Mouse (Mus musculus) ES-E14 (cell line): Measurements from ENCODE around the gene Acss2. TPM values are rescaled to one million over a fixed set of nuclear protein-coding genes. Genes with fewer than 3 reads are reported as not detected.

Source experiments
- DNase-seq: peaks from one replicate; pipeline ENCODE4 v3.0.0-alpha.2; 2013; ENCODE audit warnings: low read depth, low spot score
- H3K27ac ChIP-seq: 2 replicates; pipeline ENCODE4 v1.5.1; 2012; ENCODE audit warnings: low read depth, mild to moderate bottlenecking, low read length, moderate library complexity, mixed read lengths; ENCODE audit not compliant: poor library complexity, insufficient read depth, severe bottlenecking
- H3K36me3 ChIP-seq: 2 replicates; pipeline ENCODE4 v1.6.1; 2012; ENCODE audit warnings: mild to moderate bottlenecking, low read length, moderate library complexity, mixed read lengths; ENCODE audit not compliant: control insufficient read depth, poor library complexity, insufficient read depth, severe bottlenecking
- H3K4me1 ChIP-seq, 2 experiments: fragments of 150-350 bp in 1 of 2; sonication (generic) in 1 of 2; 2 replicates each; pipeline ENCODE4 v1.6.1; 2012; ENCODE audit warnings: low read length in 2 of 2, mild to moderate bottlenecking in 1 of 2, mixed read lengths in 1 of 2; ENCODE audit not compliant: control insufficient read depth in 2 of 2, insufficient read depth in 2 of 2, poor library complexity in 1 of 2
- H3K4me3 ChIP-seq, 2 experiments: fragments of 150-350 bp in 1 of 2; sonication (generic) in 1 of 2; 2 replicates each; pipeline ENCODE4 v1.5.1; 2012; ENCODE audit warnings: low read length in 2 of 2, low read depth in 1 of 2, mild to moderate bottlenecking in 1 of 2, mixed read lengths in 1 of 2; ENCODE audit not compliant: insufficient read depth in 1 of 2, poor library complexity in 1 of 2, severe bottlenecking in 1 of 2
- H3K9ac ChIP-seq: 2 replicates; pipeline ENCODE4 v1.6.1; 2012; ENCODE audit warnings: low read depth, mild to moderate bottlenecking, low read length, mixed read lengths; ENCODE audit not compliant: poor library complexity, insufficient read depth, severe bottlenecking
- H3K9me3 ChIP-seq: fragments of 150-350 bp; sonication (generic); 2 replicates; pipeline ENCODE4 v1.6.1; 2012; ENCODE audit warnings: low read depth, mild to moderate bottlenecking, low read length; ENCODE audit not compliant: control insufficient read depth, insufficient read depth
- CHD2 ChIP-seq: IDR thresholded peaks from 2 replicates; pipeline ENCODE4 v1.6.1; 2014; ENCODE audit warnings: mild to moderate bottlenecking, low read depth, low read length, inconsistent platforms
- HCFC1 ChIP-seq: IDR thresholded peaks from 2 replicates; pipeline ENCODE4 v1.6.1; 2012; ENCODE audit warnings: low read length, inconsistent platforms, borderline replicate concordance; ENCODE audit not compliant: insufficient read depth
- MAFK ChIP-seq: IDR thresholded peaks from 2 replicates; pipeline ENCODE4 v1.6.1; 2014; ENCODE audit warnings: mild to moderate bottlenecking, low read depth, low read length, inconsistent platforms; ENCODE audit not compliant: insufficient read depth
- ZC3H11A ChIP-seq: IDR thresholded peaks from 2 replicates; pipeline ENCODE4 v1.6.1; 2012; ENCODE audit warnings: low read depth, mild to moderate bottlenecking, inconsistent platforms, low read length, borderline replicate concordance
- ZNF384 ChIP-seq: IDR thresholded peaks from 2 replicates; pipeline ENCODE4 v1.6.1; 2012; ENCODE audit warnings: low read depth, low read length, inconsistent platforms
- in situ Hi-C, 2 experiments: fragments of 600-800 bp; cut with MboI; formaldehyde crosslinking; loops; one replicate each; pipeline ENCODE4 v1.15.1; 2025; ENCODE audit warnings: low sequenced_read_pairs in 2 of 2, inconsistent platforms in 1 of 2; ENCODE audit not compliant: unreplicated experiment in 2 of 2
- total RNA-seq: library from RNA; depleted of rRNA; stranded (reverse); fragments of 300-350 nt; gene quantifications from 2 replicates; pipeline ENCODE4 v1.2.3, GENCODE M21; 2012; rRNA removed

Gene Acss2
- total RNA-seq: 5.3 and 8.4 TPM in 2 replicates

GRCm38 (mm10) chr2:155517455-155518423, at the start of gene Acss2, which contains the start of gene Ggt7:
TSS of gene Acss2 (plus strand) at chr2:155517948.
TSS of gene Ggt7 (minus strand) at chr2:155518237.
- DNase-seq: peak; percentile 99
- H3K27ac ChIP-seq: no peak within 1 kb of the TSS
- peak within 1 kb of the TSS; percentile 73 for H3K9ac ChIP-seq
- in situ Hi-C loops: loop anchor here (5.0 to 10.0 kb wide), 3 partner anchors 97 to 237 kb away; partner anchors contain the start of genes Myh7b (in 1 of the 2) and Procr (in 1 of the 2)
- peak; percentile 77 for TF ChIP-seq MAFK
- TF ChIP-seq HCFC1: peak; percentile 61; the same call in 1 of the 2 replicates
- TF ChIP-seq ZNF384: no peak
- no peaks in the 10 kb centered on the region for H3K9me3 ChIP-seq
- peak within 1 kb of the TSS; percentile 84 to 94 for H3K4me3 ChIP-seq
- H3K36me3 ChIP-seq: no peaks in the 10 kb centered on the region
- peaks cover 1 to 5% of the 10 kb centered on the region in 2 experiments; a peak in 2 of 4 replicates for H3K4me1 ChIP-seq

DNA sequence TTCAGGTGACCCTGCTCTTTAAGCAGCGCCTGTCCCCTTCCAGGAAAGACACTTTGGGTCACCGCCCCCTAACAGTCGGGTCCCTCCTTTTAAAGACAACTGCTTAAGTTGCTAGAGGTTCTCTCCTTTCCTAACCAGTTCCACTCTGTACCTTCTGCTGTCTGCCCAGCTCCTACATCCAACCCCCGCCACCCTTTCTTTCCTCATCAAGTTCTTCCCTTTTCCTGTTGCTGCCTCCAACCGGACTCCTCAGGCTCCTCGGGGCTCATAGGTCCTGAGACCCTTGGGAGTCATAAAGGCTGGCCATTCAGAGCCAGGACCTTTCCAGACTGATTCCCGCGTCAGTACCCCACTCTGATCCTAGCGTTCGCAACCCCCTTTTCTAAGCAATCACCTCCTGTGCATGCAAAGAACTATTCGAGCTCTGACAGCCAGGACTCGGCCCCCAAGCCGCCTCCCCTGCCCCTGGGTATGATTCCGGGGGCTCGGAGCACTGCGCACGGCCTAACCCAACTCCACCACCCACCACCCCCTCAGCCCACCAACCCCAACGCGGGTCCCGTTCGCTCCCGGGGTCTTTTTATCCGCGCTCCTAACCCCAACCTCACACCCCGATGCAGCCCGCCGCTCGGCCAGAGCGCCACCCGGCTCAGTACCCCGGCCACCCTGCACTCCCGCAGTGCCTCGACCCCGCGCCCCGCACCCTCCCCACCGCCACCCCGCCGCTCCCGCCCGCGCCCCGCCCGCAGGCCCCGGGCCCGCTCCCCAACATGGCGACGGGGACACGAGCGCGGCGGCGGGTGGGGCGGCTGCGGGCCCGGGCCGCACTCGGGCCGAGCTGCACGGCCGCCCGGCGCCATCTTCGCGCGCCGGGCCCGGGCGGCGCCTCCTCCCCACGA, 44.8 kb upstream of the Acss2 start:
- peak overlapping the region; percentile 95 for H3K9ac ChIP-seq
- peak overlapping the region; percentile 75 for H3K27ac ChIP-seq
- H3K36me3 ChIP-seq: no peaks in the 10 kb centered on the region
- peaks cover 3 to 4% of the 10 kb centered on the region in 2 experiments; a peak in 2 of 4 replicates for H3K4me1 ChIP-seq
- H3K4me3 ChIP-seq: peak overlapping the region; percentile 52 to 99
- DNase-seq: no peak
- TF ChIP-seq MAFK (no peak), HCFC1 (no peak), ZC3H11A (no peak), ZNF384 (no peak), CHD2 (no peak)
- in situ Hi-C loops: no loop called here
- H3K9me3 ChIP-seq: no peaks in the 10 kb centered on the region

GRCm38 (mm10) chr2:155473570-155474088, 44.1 kb upstream of the Acss2 start, which contains the start of gene Ncoa6:
TSS of gene Ncoa6 (minus strand) at chr2:155473894.
- Histone ChIP-seq H3K36me3 (no peaks in the 10 kb centered on the region), H3K4me1 (peaks cover 3 to 4% of the 10 kb centered on the region in 2 experiments; a peak in 2 of 4 replicates)
- in situ Hi-C loops: no loop called here

DNA sequence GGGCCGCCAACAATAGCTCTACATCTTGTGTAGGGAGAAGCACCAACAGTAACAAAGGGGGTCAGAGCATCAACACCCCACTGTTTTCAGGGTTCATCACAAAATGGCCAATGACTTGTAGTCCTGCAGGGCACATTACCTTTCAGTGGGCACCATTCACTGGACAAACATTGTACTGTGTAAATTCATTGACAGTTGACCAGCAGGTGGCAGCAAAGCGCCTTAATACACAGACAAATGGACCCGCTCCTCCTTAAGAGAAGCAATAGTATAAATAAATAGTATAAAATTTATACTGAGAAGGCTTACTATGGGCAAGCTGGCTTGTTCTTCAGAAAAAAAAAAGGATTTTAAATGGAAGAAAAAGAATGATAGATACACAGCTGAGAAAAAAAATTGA, 35.7 kb upstream of the Acss2 start:
- Histone ChIP-seq H3K27ac (no peak overlapping the region), H3K4me1 (no peaks in the 10 kb centered on the region), H3K9ac (no peak overlapping the region), H3K9me3 (no peaks in the 10 kb centered on the region), H3K4me3 (no peak overlapping the region), H3K36me3 (no peaks in the 10 kb centered on the region)
- in situ Hi-C loops: loop anchor here in 1 of 2 experiments (10.0 kb wide), 1 partner anchor 283 kb away; no protein-coding TSS in a partner anchor
- no peak for TF ChIP-seq HCFC1
- peak; percentile 40 for TF ChIP-seq ZC3H11A
- peak; percentile 75 for DNase-seq

More at GRCm38 (mm10) chr2:155473570-155474088, 44.1 kb upstream of the Acss2 start, which contains the start of gene Ncoa6:
- TF ChIP-seq ZC3H11A (no peak), HCFC1 (no peak; the same call in 1 of the 2 replicates), ZNF384 (no peak), CHD2 (no peak), MAFK (no peak)
- peak within 1 kb of the TSS; percentile 75 for H3K27ac ChIP-seq
- H3K9ac ChIP-seq: peak within 1 kb of the TSS; percentile 95
- no peaks in the 10 kb centered on the region for H3K9me3 ChIP-seq
- peak within 1 kb of the TSS; percentile 52 to 99 for H3K4me3 ChIP-seq
- DNase-seq: peak; percentile 57
